Mouse (Mus musculus) frontal cortex, postnatal 10 days (tissue): ENCODE measurements around the gene Catsper4.

ENCODE experiments used
- DNase-seq, 2 experiments: peaks; one replicate each; pipeline ENCODE4 v3.0.0; 2022; ENCODE audit warnings: low spot score in 2 of 2, mixed read lengths in 1 of 2

The Catsper4 gene

DNA sequence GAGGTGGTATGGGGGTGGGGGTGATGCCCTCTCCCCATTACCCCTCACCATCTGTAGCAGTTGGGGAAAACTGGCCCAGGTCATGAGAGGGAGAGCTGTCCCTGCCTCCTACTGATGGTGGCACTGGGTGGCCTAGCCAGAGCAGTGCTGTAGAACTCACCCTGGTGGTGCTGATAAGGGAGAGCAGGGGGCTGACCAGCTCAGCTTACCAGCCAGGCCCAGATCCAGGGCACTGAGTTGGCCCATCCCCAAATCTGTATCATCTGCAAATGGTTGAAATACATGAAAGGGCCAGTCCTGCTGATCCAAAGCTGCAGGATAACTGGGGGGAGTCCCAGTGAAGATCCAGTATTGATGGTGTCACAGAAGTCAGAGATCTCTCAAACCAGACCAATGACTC is 45.4 kb downstream of the Catsper4 start:
- no peak for DNase-seq

DNA sequence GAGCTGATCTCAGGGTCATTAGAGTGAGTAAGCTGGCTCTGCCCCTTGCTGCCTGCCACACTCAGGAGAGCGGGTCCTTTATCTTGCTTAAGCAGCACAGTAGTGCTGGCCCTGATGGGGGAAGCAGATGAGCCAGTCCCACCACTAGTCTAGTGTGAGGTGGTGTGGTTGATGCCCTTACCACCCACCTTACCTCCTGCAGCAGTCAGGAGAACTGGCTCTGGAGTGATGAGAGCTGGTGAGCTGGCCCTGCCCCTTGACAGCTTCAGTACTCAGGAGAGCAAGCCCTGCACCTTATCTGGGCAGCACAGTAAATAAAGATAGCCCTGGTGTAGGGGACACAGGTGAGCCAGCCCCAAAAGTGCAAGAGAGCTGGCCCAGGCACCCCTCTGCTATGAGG is 46.1 kb downstream of the Catsper4 start:
- DNase-seq, result no peak

- no peak for DNase-seq
These were observed 54.8 kb downstream of the Catsper4 start for GRCm38 (mm10) chr4:134172391-134172790.

DNA sequence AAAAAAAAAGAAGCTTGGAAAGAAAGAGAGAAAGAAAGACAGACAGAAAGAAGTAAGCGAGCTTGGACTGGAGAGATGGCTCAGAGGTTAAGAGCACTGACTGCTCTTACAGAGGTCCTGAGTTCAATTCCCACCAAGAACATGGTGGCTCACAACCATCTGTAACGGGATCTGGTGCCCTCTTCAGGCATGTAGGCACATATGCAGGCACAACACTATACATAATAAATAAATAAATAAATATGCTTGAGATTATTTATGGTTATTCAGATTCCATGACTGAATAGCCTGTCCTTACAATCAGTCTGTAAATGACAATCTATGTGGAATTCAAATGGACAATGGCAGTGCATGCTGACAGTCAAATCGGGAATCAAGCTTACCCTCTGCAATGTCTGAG is 60.3 kb downstream of the Catsper4 start:
- DNase-seq, result no peak

DNA sequence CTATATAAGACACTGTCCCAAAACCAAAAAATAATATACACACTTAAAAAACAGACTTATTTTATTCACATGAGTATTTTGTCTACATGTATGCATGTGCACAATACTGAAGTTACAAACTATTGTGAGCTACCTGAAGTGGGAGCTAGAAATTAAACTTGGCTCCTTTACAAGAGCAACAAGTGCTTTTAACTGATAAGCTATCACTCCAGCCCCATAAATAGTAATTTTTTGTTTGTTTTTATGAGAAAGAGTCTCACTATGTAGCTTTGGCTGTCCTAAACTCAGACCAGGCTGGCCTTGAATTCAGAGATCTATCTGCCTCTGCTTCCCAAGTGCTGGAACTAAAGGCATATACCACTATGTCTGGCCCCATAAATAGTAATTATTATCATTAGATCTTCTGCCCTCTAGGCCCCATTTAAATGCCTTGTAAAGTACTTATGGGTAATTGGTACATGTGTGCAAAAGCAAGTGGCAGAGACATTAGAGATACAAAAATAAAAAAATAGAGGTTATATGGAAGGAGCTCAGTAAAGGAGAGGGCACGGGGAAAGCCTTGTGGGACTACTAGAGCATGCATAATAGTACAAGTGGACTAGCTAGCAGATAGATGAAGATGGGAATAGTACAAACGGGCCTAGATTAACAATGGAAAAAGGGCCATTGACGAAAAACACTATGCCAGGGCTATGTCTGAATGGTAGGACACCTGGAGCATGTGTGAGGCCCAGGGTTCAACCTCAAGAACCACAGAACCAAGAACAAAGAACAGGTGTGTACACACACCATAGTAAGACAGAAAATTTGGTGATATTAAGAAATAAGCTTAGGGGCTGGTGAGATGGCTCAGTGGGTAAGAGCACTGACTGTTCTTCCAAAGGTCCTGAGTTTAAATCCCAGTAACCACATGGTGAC is 61.4 kb downstream of the Catsper4 start:
- no peak for DNase-seq

DNA sequence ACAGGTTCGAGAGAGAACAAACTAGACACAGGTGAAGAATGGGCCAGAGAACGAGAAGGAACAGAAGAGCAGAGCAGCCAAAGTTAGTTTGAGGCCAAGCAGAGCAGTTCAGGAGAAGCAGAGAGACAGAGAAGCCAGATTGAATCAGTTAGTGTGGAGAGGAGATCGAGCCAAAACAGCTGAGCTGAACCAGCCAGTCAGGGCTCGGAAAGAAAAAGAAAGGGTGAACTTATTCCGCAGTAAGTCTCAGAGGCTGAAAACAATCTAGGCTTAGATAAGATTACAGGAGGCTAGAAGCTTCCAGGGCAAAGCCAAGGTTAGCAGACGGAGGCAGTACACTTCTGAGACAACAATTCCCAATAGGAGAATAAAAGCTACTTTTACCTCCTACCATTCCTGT is 62.2 kb downstream of the Catsper4 start:
- DNase-seq, result no peak

- DNase-seq, result no peak
These were observed 62.6 kb downstream of the Catsper4 start for GRCm38 (mm10) chr4:134164591-134164990.
